Mouse (Mus musculus) gastrocnemius, adult 18-20 months (tissue): Measurements from ENCODE around the gene Ppp2ca. TPM values are rescaled to one million over a fixed set of nuclear protein-coding genes. Genes with fewer than 3 reads are reported as not detected.

Experiments
- DNase-seq: peaks from one replicate; pipeline ENCODE4 v3.0.0; 2021; ENCODE audit warnings: low spot score
- long read RNA-seq, 2 experiments: library from polyadenylated mRNA; stranded (forward); transcript quantifications; one replicate each; pipeline ENCODE4 v2.0.0; 2021
- total RNA-seq, 2 experiments: library from RNA; stranded (reverse); gene quantifications; 2 replicates each; pipeline ENCODE4 v1.2.3; 2021

The Ppp2ca gene
- 10 to 100 TPM; 38.8 to 50.3 TPM for total RNA-seq
- long read RNA-seq, experiment 1, full-length matches to known transcripts = 234 of 247 reads
- long read RNA-seq, experiment 1, partial matches to known transcripts = 9 of 247 reads
- long read RNA-seq, experiment 1, other reads (novel, unspliced or antisense) = 4 of 247 reads
- long read RNA-seq, experiment 2, full-length matches to known transcripts = 220 of 230 reads
- long read RNA-seq, experiment 2, partial matches to known transcripts = 6 of 230 reads
- long read RNA-seq, experiment 2, other reads (novel, unspliced or antisense) = 4 of 230 reads

GRCm38 (mm10) chr11:52098398-52098946 lies at the start of gene Ppp2ca:
TSS of gene Ppp2ca (plus strand) at chr11:52098681.
- DNase-seq = peak; percentile 98

GRCm38 (mm10) chr11:52053371-52053770 lies 45.1 kb upstream of the Ppp2ca start:
- DNase-seq = no peak

GRCm38 (mm10) chr11:52054728-52055127 lies 43.8 kb upstream of the Ppp2ca start:
- no peak for DNase-seq

GRCm38 (mm10) chr11:52056198-52056597 lies 42.3 kb upstream of the Ppp2ca start:
- DNase-seq = no peak

GRCm38 (mm10) chr11:52059001-52059400 lies 39.5 kb upstream of the Ppp2ca start:
- no peak for DNase-seq

GRCm38 (mm10) chr11:52060315-52060714 lies 38.2 kb upstream of the Ppp2ca start:
- DNase-seq = no peak

- no peak for DNase-seq
Measured at GRCm38 (mm10) chr11:52062406-52062805, 36.1 kb upstream of the Ppp2ca start.

GRCm38 (mm10) chr11:52064398-52064797 lies 34.1 kb upstream of the Ppp2ca start:
- DNase-seq = no peak

GRCm38 (mm10) chr11:52065841-52066240 lies 32.6 kb upstream of the Ppp2ca start:
- DNase-seq = no peak

GRCm38 (mm10) chr11:52071768-52072167 lies 26.7 kb upstream of the Ppp2ca start:
- no peak for DNase-seq

- no peak for DNase-seq
Measured at GRCm38 (mm10) chr11:52073528-52074170, 24.8 kb upstream of the Ppp2ca start.

- DNase-seq = no peak
Measured at GRCm38 (mm10) chr11:52074626-52075470, 23.6 kb upstream of the Ppp2ca start.

- DNase-seq = no peak
Measured at GRCm38 (mm10) chr11:52075794-52076633, 22.5 kb upstream of the Ppp2ca start.

- DNase-seq = no peak
Measured at GRCm38 (mm10) chr11:52076742-52077352, 21.6 kb upstream of the Ppp2ca start.

- DNase-seq = no peak
Measured at GRCm38 (mm10) chr11:52077939-52078338, 20.5 kb upstream of the Ppp2ca start.

- DNase-seq = no peak
Measured at GRCm38 (mm10) chr11:52079978-52080377, 18.5 kb upstream of the Ppp2ca start.

GRCm38 (mm10) chr11:52080656-52081055 lies 17.8 kb upstream of the Ppp2ca start:
- no peak for DNase-seq

GRCm38 (mm10) chr11:52085857-52086203 lies 12.7 kb upstream of the Ppp2ca start:
- DNase-seq = no peak

- no peak for DNase-seq
Measured at GRCm38 (mm10) chr11:52086204-52086864, 12.1 kb upstream of the Ppp2ca start.

GRCm38 (mm10) chr11:52089291-52089690 lies 9.2 kb upstream of the Ppp2ca start:
- DNase-seq = peak; percentile 50
